Mouse (Mus musculus) forebrain, embryonic 11.5 days (tissue): ENCODE results near the gene Hus1b. TPM values are rescaled to one million over a fixed set of nuclear protein-coding genes. Genes with fewer than 3 reads are reported as not detected.

Source experiments
- ATAC-seq: fragments of 200-750 bp; cut with Nextera tagmentation; replicated peaks from 2 replicates; pipeline ENCODE4 v1.8.0; 2017; ENCODE audit warnings: moderate TSS enrichment; ENCODE audit not compliant: low FRiP score
- DNase-seq: peaks from one replicate; pipeline ENCODE4 v3.0.0-alpha.2; 2017; ENCODE audit warnings: low spot score
- H3K27ac ChIP-seq: fragments of 300-500 bp; sonication (generic); 2 replicates; pipeline ENCODE4 v1.5.1; 2014; ENCODE audit warnings: low read depth, low read length
- H3K27me3 ChIP-seq: fragments of 300-500 bp; sonication (generic); 2 replicates; pipeline ENCODE4 v1.6.1; 2014; ENCODE audit warnings: mild to moderate bottlenecking, low read length, mixed read lengths; ENCODE audit not compliant: control insufficient read depth, insufficient read depth
- H3K36me3 ChIP-seq: fragments of 300-500 bp; sonication (generic); 2 replicates; pipeline ENCODE4 v1.6.1; 2014; ENCODE audit warnings: mild to moderate bottlenecking, low read length, moderate library complexity, mixed read lengths; ENCODE audit not compliant: control insufficient read depth, insufficient read depth
- H3K4me1 ChIP-seq: fragments of 300-500 bp; sonication (generic); replicated peaks from 2 replicates; pipeline ENCODE4 v1.6.1; 2014; ENCODE audit warnings: low read length, mixed read lengths; ENCODE audit not compliant: control insufficient read depth, insufficient read depth
- H3K4me2 ChIP-seq: fragments of 300-500 bp; sonication (generic); 2 replicates; pipeline ENCODE4 v1.6.1; 2014; ENCODE audit warnings: low read depth, mild to moderate bottlenecking, low read length, moderate library complexity, mixed read lengths; ENCODE audit not compliant: severe bottlenecking
- H3K4me3 ChIP-seq: fragments of 300-500 bp; sonication (generic); 2 replicates; pipeline ENCODE4 v1.5.1; 2014; ENCODE audit warnings: low read depth, low read length
- H3K9ac ChIP-seq: fragments of 300-500 bp; sonication (generic); 2 replicates; pipeline ENCODE4 v1.6.1; 2014; ENCODE audit warnings: low read length
- H3K9me3 ChIP-seq: fragments of 300-500 bp; sonication (generic); 2 replicates; pipeline ENCODE4 v1.6.1; 2016; ENCODE audit warnings: low read length, mixed read lengths; ENCODE audit not compliant: control insufficient read depth
- WGBS: fragments of 180-500 bp; shearing (Covaris S2); extraction: QIAGEN DNeasy Blood & Tissue Kit; methylation state at CpG from one replicate; pipeline ENCODE4 v1.1.7; 2014; 5-methylcytosine and 5-hydroxymethylcytosine counted together
- polyA plus RNA-seq: library from polyadenylated mRNA; unstranded; fragments of >200 nt; fragmentation: Nextera tagmentation; extraction: Ambion mirVana; gene quantifications from 2 replicates; pipeline ENCODE4 v1.2.1, GENCODE M21; 2014

The Hus1b gene
- polyA plus RNA-seq, 1 experiment from 2014 or later: not detected

- H3K36me3 ChIP-seq: no peaks in the 10 kb centered on the region
- no peak overlapping the region for H3K9ac ChIP-seq
- no peak overlapping the region for H3K4me2 ChIP-seq
- DNase-seq: no peak
- H3K9me3 ChIP-seq: no peaks in the 10 kb centered on the region
- WGBS: 74% methylated on average over 4 of the region's 4 CpGs
- H3K4me1 ChIP-seq: peaks cover 9% of the 10 kb centered on the region; the same call in 1 of the 2 replicates
- no peaks in the 10 kb centered on the region for H3K27me3 ChIP-seq
- H3K4me3 ChIP-seq: no peak overlapping the region
- ATAC-seq: no peak
- no peak overlapping the region for H3K27ac ChIP-seq
Observed at GRCm38 (mm10) chr13:30968311-30968710, 20.8 kb upstream of the Hus1b start.

GRCm38 (mm10) chr13:30966507-30966911 is 18.9 kb upstream of the Hus1b start:
- peaks cover 7% of the 10 kb centered on the region; the same call in 1 of the 2 replicates for H3K4me1 ChIP-seq

GRCm38 (mm10) chr13:30961932-30962331 is 14.4 kb upstream of the Hus1b start:
- Histone ChIP-seq H3K9me3 (no peaks in the 10 kb centered on the region), H3K27me3 (no peaks in the 10 kb centered on the region), H3K4me1 (peaks cover 6% of the 10 kb centered on the region; the same call in 1 of the 2 replicates), H3K4me3 (no peak overlapping the region), H3K27ac (no peak overlapping the region), H3K36me3 (no peaks in the 10 kb centered on the region), H3K4me2 (no peak overlapping the region), H3K9ac (no peak overlapping the region)
- 62% methylated on average over 2 of the region's 2 CpGs for WGBS
- DNase-seq (no peak), ATAC-seq (no peak)

More at GRCm38 (mm10) chr13:30966507-30966911, 18.9 kb upstream of the Hus1b start:
- Histone ChIP-seq H3K4me2 (peak overlapping the region; percentile 29), H3K4me3 (no peak overlapping the region), H3K9me3 (no peaks in the 10 kb centered on the region), H3K9ac (peak overlapping the region; percentile 27; the same call in 1 of the 2 replicates), H3K36me3 (no peaks in the 10 kb centered on the region), H3K27ac (no peak overlapping the region), H3K27me3 (no peaks in the 10 kb centered on the region)
- WGBS: 19% methylated on average over 10 of the region's 10 CpGs
- no peak; the same call in 1 of the 2 replicates for ATAC-seq
- DNase-seq: peak; percentile 59

GRCm38 (mm10) chr13:30960714-30961113 is 13.2 kb upstream of the Hus1b start:
- WGBS: 89% methylated on average over 2 of the region's 2 CpGs
- no peaks in the 10 kb centered on the region for H3K36me3 ChIP-seq
- no peak overlapping the region for H3K4me3 ChIP-seq
- no peak overlapping the region for H3K4me2 ChIP-seq
- ATAC-seq (no peak), DNase-seq (no peak)
- H3K9ac ChIP-seq: no peak overlapping the region
- no peaks in the 10 kb centered on the region for H3K4me1 ChIP-seq
- H3K9me3 ChIP-seq: no peaks in the 10 kb centered on the region
- no peak overlapping the region for H3K27ac ChIP-seq
- no peaks in the 10 kb centered on the region for H3K27me3 ChIP-seq

- H3K4me3 ChIP-seq: no peak overlapping the region
- no peaks in the 10 kb centered on the region for H3K9me3 ChIP-seq
- H3K36me3 ChIP-seq: no peaks in the 10 kb centered on the region
- no peak overlapping the region for H3K9ac ChIP-seq
- DNase-seq (no peak), ATAC-seq (no peak)
- H3K27ac ChIP-seq: no peak overlapping the region
- H3K27me3 ChIP-seq: no peaks in the 10 kb centered on the region
- WGBS: 84% methylated on average over 1 of the region's 1 CpGs
- H3K4me2 ChIP-seq: no peak overlapping the region
- no peaks in the 10 kb centered on the region for H3K4me1 ChIP-seq
Observed at GRCm38 (mm10) chr13:30953580-30953979, 6.0 kb upstream of the Hus1b start.

- ATAC-seq: no peak
- Histone ChIP-seq H3K9me3 (no peaks in the 10 kb centered on the region), H3K27me3 (no peaks in the 10 kb centered on the region), H3K36me3 (no peaks in the 10 kb centered on the region), H3K9ac (no peak overlapping the region), H3K4me1 (no peaks in the 10 kb centered on the region), H3K4me3 (no peak overlapping the region), H3K27ac (no peak overlapping the region), H3K4me2 (no peak overlapping the region)
- WGBS: 88% methylated on average over 2 of the region's 2 CpGs
- no peak for DNase-seq
Observed at GRCm38 (mm10) chr13:30952044-30952443, 4.5 kb upstream of the Hus1b start.

GRCm38 (mm10) chr13:30949181-30949580 is 1.6 kb upstream of the Hus1b start:
- DNase-seq: no peak
- ATAC-seq: no peak
- Histone ChIP-seq H3K27me3 (no peaks in the 10 kb centered on the region), H3K9ac (no peak overlapping the region), H3K4me2 (no peak overlapping the region), H3K9me3 (no peaks in the 10 kb centered on the region), H3K27ac (no peak overlapping the region), H3K4me1 (no peaks in the 10 kb centered on the region), H3K36me3 (no peaks in the 10 kb centered on the region), H3K4me3 (no peak overlapping the region)
- WGBS: 95% methylated on average over 9 of the region's 9 CpGs

GRCm38 (mm10) chr13:30947129-30947528 is 430 bp downstream of the Hus1b start:
- no peak overlapping the region for H3K27ac ChIP-seq
- H3K27me3 ChIP-seq: no peaks in the 10 kb centered on the region
- H3K9me3 ChIP-seq: no peaks in the 10 kb centered on the region
- H3K9ac ChIP-seq: no peak overlapping the region
- no peak overlapping the region for H3K4me3 ChIP-seq
- WGBS: 94% methylated on average over 15 of the region's 15 CpGs
- H3K4me1 ChIP-seq: no peaks in the 10 kb centered on the region
- no peak overlapping the region for H3K4me2 ChIP-seq
- no peak for DNase-seq
- H3K36me3 ChIP-seq: no peaks in the 10 kb centered on the region
- no peak for ATAC-seq

GRCm38 (mm10) chr13:30945788-30946187 is 1.8 kb downstream of the Hus1b start:
- DNase-seq (no peak), ATAC-seq (no peak)

More at GRCm38 (mm10) chr13:30945788-30946187, 1.8 kb downstream of the Hus1b start:
- Histone ChIP-seq H3K4me1 (no peaks in the 10 kb centered on the region), H3K9ac (no peak overlapping the region), H3K9me3 (no peaks in the 10 kb centered on the region), H3K27ac (no peak overlapping the region), H3K27me3 (no peaks in the 10 kb centered on the region), H3K36me3 (no peaks in the 10 kb centered on the region), H3K4me3 (no peak overlapping the region), H3K4me2 (no peak overlapping the region)
